Mouse (Mus musculus) kidney, adult 2 months (tissue): ENCODE data around the gene Abca5. TPM values are rescaled to one million over a fixed set of nuclear protein-coding genes. Genes with fewer than 3 reads are reported as not detected.

Experiments used
- DNase-seq: peaks from one replicate; pipeline ENCODE4 v3.0.0; 2021
- H3K27ac ChIP-seq: fragments of 200-500 bp; 2 replicates; pipeline ENCODE4 v1.5.1; 2012; ENCODE audit warnings: low read depth, low read length, control low read depth, inconsistent platforms; ENCODE audit not compliant: insufficient read depth
- H3K27me3 ChIP-seq: fragments of 200-500 bp; replicated peaks from 2 replicates; pipeline ENCODE4 v1.6.1; 2012; ENCODE audit warnings: mild to moderate bottlenecking, moderate library complexity, low read length, inconsistent platforms; ENCODE audit not compliant: control insufficient read depth, insufficient read depth
- H3K36me3 ChIP-seq: fragments of 200-500 bp; 2 replicates; pipeline ENCODE4 v1.6.1; 2012; ENCODE audit warnings: mild to moderate bottlenecking, moderate library complexity, low read length, inconsistent platforms; ENCODE audit not compliant: control insufficient read depth, insufficient read depth
- H3K4me1 ChIP-seq: fragments of 200-500 bp; 2 replicates; pipeline ENCODE4 v1.6.1; 2011; ENCODE audit warnings: low read length; ENCODE audit not compliant: control insufficient read depth, insufficient read depth
- H3K4me3 ChIP-seq: fragments of 200-500 bp; 2 replicates; pipeline ENCODE4 v1.5.1; 2011; ENCODE audit warnings: mild to moderate bottlenecking, low read depth, low read length, control low read depth; ENCODE audit not compliant: insufficient read depth
- CTCF ChIP-seq: fragments of 200-500 bp; conservative IDR thresholded peaks from 2 replicates; pipeline ENCODE4 v1.5.1; 2011; ENCODE audit warnings: low read depth, mild to moderate bottlenecking, control low read depth, low read length, moderate library complexity, mixed read lengths; ENCODE audit not compliant: insufficient read depth, insufficient read length
- POLR2A ChIP-seq: fragments of 200-500 bp; IDR thresholded peaks from one replicate; pipeline ENCODE4 v1.6.1; 2011; ENCODE audit warnings: low read depth, low read length, control low read depth
- WGBS: fragments of 180-500 bp; shearing (Covaris S2); methylation state at CpG from one replicate; pipeline ENCODE4 v1.1.7; 2018; 5-methylcytosine and 5-hydroxymethylcytosine counted together
- polyA plus RNA-seq: library from polyadenylated mRNA; depleted of rRNA; stranded (reverse); fragments of >200 nt; gene quantifications from 2 replicates; pipeline ENCODE4 v1.2.3, GENCODE M21; 2012

The Abca5 gene
- polyA plus RNA-seq, 1 experiment, result 2.0 TPM

DNA sequence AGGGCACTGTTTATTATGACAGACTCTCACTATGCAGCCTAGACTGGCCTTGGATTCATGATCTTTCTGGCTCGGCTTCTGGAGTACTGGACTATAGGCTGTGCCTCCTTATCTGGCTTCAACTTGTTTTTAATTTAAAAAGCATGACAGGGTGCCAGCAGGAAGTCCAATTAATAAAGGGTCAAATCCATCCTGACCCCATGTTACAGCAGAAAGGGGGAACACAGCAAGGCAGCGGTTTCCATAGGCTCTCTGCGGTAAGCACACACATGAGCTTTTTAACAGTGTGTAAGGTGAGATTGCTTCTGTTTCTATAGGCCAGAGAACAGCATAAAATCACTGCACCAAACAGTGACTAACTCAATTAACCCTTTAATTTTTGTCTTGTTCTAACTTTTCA, 34.1 kb downstream of the Abca5 start:
- 85% methylated on average over 3 of the region's 3 CpGs for WGBS
- H3K4me3 ChIP-seq, result no peak overlapping the region
- H3K4me1 ChIP-seq, result no peaks in the 10 kb centered on the region
- no peak for DNase-seq
- H3K27me3 ChIP-seq, result no peaks in the 10 kb centered on the region
- H3K36me3 ChIP-seq, result no peaks in the 10 kb centered on the region; the same call in 1 of the 2 replicates
- no peak for TF ChIP-seq POLR2A
- TF ChIP-seq CTCF, result no peak
- H3K27ac ChIP-seq, result no peak overlapping the region

DNA sequence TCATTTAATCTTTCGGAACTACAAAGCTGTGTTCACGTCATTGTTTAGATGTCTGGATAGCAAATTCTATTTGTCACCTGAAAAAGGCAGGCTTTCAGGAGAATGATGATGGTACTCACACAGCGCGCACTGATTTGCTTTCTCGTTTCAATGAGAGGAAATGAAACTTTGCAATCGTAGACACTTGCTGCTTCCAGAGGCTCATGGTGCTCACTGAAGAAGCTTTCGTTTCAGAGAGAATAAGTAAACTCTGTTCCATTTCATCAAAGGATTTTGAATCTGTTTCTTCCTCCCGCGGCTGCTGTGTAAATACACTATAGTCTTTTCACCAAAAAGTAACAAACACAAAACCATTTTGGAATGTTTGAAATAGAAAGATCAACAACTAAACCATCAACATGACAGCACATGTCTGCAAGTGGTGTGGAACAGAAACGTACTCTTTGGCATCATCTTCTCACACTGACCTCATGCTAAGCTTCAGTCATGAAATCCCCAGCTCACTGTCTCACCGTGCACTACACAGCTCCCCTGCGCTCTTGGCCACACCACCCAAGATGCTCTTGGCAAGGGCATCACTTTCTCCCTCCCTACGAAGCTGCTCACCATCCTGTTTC, 39.5 kb downstream of the Abca5 start:
- H3K36me3 ChIP-seq, result no peaks in the 10 kb centered on the region
- no peaks in the 10 kb centered on the region for H3K27me3 ChIP-seq
- no peak overlapping the region for H3K4me3 ChIP-seq
- DNase-seq, result no peak
- TF ChIP-seq POLR2A, result no peak
- TF ChIP-seq CTCF, result no peak
- 88% methylated on average over 13 of the region's 13 CpGs for WGBS
- H3K4me1 ChIP-seq, result no peaks in the 10 kb centered on the region
- no peak overlapping the region for H3K27ac ChIP-seq

DNA sequence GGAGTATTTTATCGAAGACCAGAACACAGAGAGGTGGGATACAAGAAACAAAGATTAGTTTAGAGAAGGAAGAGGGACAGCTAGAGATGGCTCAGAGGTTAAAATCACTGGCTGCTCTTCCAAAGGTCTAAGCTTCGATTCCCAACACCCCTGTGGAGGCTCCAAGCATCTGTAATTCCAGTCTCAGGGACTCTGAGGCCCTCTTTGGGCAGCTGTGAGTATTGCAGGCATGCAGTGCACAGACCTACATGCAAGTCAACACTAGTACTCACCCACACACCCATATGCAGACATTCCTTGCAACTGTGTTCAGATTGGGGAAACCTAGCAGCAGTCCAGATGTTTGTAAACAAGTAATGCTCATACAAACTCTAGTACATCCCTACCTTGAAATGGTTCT, 46.9 kb downstream of the Abca5 start:
- Histone ChIP-seq H3K27ac (no peak overlapping the region), H3K4me1 (no peaks in the 10 kb centered on the region), H3K27me3 (no peaks in the 10 kb centered on the region), H3K36me3 (no peaks in the 10 kb centered on the region), H3K4me3 (no peak overlapping the region)
- DNase-seq, result no peak
- WGBS, result 78% methylated on average over 2 of the region's 2 CpGs
- TF ChIP-seq CTCF, result no peak
- no peak for TF ChIP-seq POLR2A

DNA sequence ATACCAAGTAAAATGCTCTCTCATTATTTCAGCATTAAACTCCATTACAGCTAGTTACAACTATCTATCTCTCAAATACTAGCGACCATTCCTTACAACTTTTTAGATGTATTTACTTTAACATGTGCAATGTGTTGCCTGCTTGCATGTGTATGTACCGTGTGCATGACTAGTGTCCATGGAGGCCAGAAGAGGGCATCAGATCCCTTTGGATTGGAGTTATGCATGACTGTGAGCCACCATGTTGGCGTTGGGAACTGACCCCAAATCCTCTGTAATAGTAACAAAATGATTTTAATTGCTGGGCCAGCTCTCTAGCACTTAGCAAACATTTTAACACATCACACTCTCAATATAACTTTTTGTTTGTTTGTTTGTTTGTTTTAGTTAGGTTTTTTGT, 49.1 kb downstream of the Abca5 start:
- 91% methylated on average over 3 of the region's 3 CpGs for WGBS
- Histone ChIP-seq H3K27ac (no peak overlapping the region), H3K4me3 (no peak overlapping the region), H3K36me3 (no peaks in the 10 kb centered on the region), H3K27me3 (no peaks in the 10 kb centered on the region), H3K4me1 (no peaks in the 10 kb centered on the region)
- DNase-seq, result no peak
- TF ChIP-seq POLR2A (no peak), CTCF (peak; percentile 44)

DNA sequence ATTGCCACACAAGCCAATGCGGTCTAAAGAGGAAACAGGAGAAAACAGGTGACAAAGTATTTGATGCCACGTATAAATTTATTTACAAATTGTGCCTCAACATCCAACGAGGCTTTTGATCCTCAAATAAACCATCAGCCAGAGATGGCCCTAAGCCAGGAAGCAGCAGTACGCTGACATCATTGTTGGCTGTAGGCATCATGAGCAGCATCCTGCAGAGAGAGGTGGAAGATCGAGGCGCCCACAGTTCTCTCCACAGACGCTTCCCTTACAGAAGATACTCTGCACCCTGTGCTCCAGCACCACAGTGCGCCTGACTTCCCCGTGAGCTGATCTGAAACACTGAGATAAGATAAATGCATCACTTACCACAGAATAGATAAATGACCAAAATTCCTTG, 49.8 kb downstream of the Abca5 start:
- TF ChIP-seq CTCF, result no peak
- no peak for TF ChIP-seq POLR2A
- no peaks in the 10 kb centered on the region for H3K4me1 ChIP-seq
- DNase-seq, result no peak
- no peaks in the 10 kb centered on the region for H3K27me3 ChIP-seq
- H3K27ac ChIP-seq, result no peak overlapping the region
- H3K36me3 ChIP-seq, result no peaks in the 10 kb centered on the region
- WGBS, result 71% methylated on average over 9 of the region's 9 CpGs
- H3K4me3 ChIP-seq, result no peak overlapping the region

DNA sequence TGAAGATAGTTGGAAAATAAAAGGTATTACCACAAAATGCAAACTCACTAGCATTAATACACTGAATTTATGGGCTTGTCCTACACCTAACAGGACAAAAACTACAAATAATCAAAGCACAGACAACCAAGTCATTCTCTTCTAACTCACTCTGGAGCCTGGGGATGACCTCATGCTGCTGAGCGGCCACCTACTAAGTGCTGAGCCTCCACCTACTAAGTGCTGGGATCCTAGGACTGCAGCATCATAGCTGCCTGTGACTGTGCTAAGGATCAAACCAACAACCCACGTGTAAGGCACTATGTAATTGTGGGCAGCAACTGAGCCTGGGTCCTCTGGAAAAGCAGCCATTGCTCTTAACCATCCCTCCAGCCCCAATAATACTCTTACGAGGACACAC, 51.2 kb downstream of the Abca5 start:
- no peak overlapping the region for H3K4me3 ChIP-seq
- H3K4me1 ChIP-seq, result no peaks in the 10 kb centered on the region

DNA sequence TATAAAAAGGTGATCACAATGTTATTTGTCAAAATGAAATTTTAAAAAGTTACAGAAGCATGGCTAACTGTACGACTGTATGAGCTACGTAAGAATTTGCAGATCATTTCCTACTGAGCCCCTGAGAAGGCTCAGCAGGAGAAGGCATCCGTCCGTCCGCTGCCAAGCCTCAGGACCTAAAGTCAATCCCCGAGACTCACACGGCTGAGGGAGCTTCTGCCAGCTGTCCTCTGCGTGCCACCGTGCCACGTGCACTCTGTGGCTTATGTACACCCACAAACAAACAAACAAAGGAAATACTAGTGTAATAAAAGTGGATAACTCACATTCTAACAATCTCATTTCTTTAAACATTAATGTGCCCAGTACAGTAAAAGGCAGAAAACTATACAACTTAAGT, 52.7 kb downstream of the Abca5 start:
- TF ChIP-seq POLR2A, result no peak
- no peak for TF ChIP-seq CTCF
- 76% methylated on average over 10 of the region's 10 CpGs for WGBS
- H3K4me3 ChIP-seq, result no peak overlapping the region
- no peaks in the 10 kb centered on the region for H3K4me1 ChIP-seq
- no peak overlapping the region for H3K27ac ChIP-seq
- no peaks in the 10 kb centered on the region for H3K36me3 ChIP-seq
- DNase-seq, result no peak
- no peaks in the 10 kb centered on the region for H3K27me3 ChIP-seq

More for the DNA sequence above, 51.2 kb downstream of the Abca5 start:
- TF ChIP-seq CTCF (no peak), POLR2A (no peak)
- no peak overlapping the region for H3K27ac ChIP-seq
- H3K36me3 ChIP-seq, result no peaks in the 10 kb centered on the region
- DNase-seq, result no peak
- 86% methylated on average over 3 of the region's 3 CpGs for WGBS
- no peaks in the 10 kb centered on the region for H3K27me3 ChIP-seq
